Mouse (Mus musculus): Measurements from ENCODE around the gene Tmem184b. TPM values are rescaled to one million over a fixed set of nuclear protein-coding genes. Genes with fewer than 3 reads are reported as not detected.

Tmem184b gene
- polyA plus RNA-seq, 1 experiment from 2014 or later = 51.6 TPM

GRCm38 (mm10) chr15:79438816-79439215, 35.4 kb upstream of the Tmem184b start:
- Histone ChIP-seq H3K9ac (no peak overlapping the region), H3K4me1 (replicated peaks) (peaks cover 76% of the 10 kb centered on the region), H3K36me3 (peaks cover 17% of the 10 kb centered on the region), H3K4me3 (no peak overlapping the region), H3K4me2 (peak overlapping the region; percentile 95), H3K27me3 (no peaks in the 10 kb centered on the region), H3K27ac (replicated peaks) (no peak overlapping the region), H3K9me3 (no peaks in the 10 kb centered on the region)
- WGBS = 73% methylated on average over 8 of the region's 8 CpGs
- no peak for ATAC-seq (ENCODE audit: low FRiP score, low read depth)

- H3K4me3 ChIP-seq = no peak overlapping the region
Observed at GRCm38 (mm10) chr15:79438209-79438810, 34.9 kb upstream of the Tmem184b start.

GRCm38 (mm10) chr15:79437541-79438208, 34.3 kb upstream of the Tmem184b start:
- Histone ChIP-seq H3K9me3 (no peaks in the 10 kb centered on the region), H3K4me1 (replicated peaks) (peaks cover 79% of the 10 kb centered on the region), H3K9ac (no peak overlapping the region), H3K4me2 (no peak overlapping the region), H3K27ac (replicated peaks) (no peak overlapping the region), H3K36me3 (peaks cover 20% of the 10 kb centered on the region), H3K4me3 (no peak overlapping the region), H3K27me3 (no peaks in the 10 kb centered on the region)
- 89% methylated on average over 12 of the region's 12 CpGs for WGBS
- no peak for ATAC-seq (ENCODE audit: low FRiP score, low read depth)

More at GRCm38 (mm10) chr15:79438209-79438810, 34.9 kb upstream of the Tmem184b start:
- Histone ChIP-seq H3K4me2 (peak overlapping the region; percentile 95), H3K9ac (no peak overlapping the region; the same call in 1 of the 2 replicates), H3K36me3 (peaks cover 20% of the 10 kb centered on the region), H3K4me1 (replicated peaks) (peaks cover 77% of the 10 kb centered on the region), H3K27ac (replicated peaks) (no peak overlapping the region), H3K9me3 (no peaks in the 10 kb centered on the region), H3K27me3 (no peaks in the 10 kb centered on the region)
- ATAC-seq (ENCODE audit: low FRiP score, low read depth) = no peak
- WGBS = 83% methylated on average over 6 of the region's 6 CpGs

- ATAC-seq (ENCODE audit: low FRiP score, low read depth) = no peak
- H3K4me2 ChIP-seq = no peak overlapping the region
- no peak overlapping the region for H3K27ac ChIP-seq (replicated peaks)
Observed at GRCm38 (mm10) chr15:79436481-79436921, 33.1 kb upstream of the Tmem184b start.

GRCm38 (mm10) chr15:79435191-79435671, 31.9 kb upstream of the Tmem184b start:
- H3K4me1 ChIP-seq (replicated peaks) = peaks cover 70% of the 10 kb centered on the region
- peak overlapping the region; percentile 31; the same call in 1 of the 2 replicates for H3K27ac ChIP-seq (replicated peaks)
- ATAC-seq (ENCODE audit: low FRiP score, low read depth) = no peak
- H3K9me3 ChIP-seq = no peaks in the 10 kb centered on the region
- peaks cover 36% of the 10 kb centered on the region for H3K36me3 ChIP-seq
- no peak overlapping the region for H3K4me3 ChIP-seq
- 17% methylated on average over 7 of the region's 7 CpGs for WGBS
- no peak overlapping the region; the same call in 1 of the 2 replicates for H3K4me2 ChIP-seq
- no peaks in the 10 kb centered on the region for H3K27me3 ChIP-seq
- H3K9ac ChIP-seq = no peak overlapping the region

More at GRCm38 (mm10) chr15:79436481-79436921, 33.1 kb upstream of the Tmem184b start:
- no peaks in the 10 kb centered on the region for H3K9me3 ChIP-seq
- H3K9ac ChIP-seq = no peak overlapping the region
- WGBS = 49% methylated on average over 7 of the region's 7 CpGs
- no peaks in the 10 kb centered on the region for H3K27me3 ChIP-seq
- H3K36me3 ChIP-seq = peaks cover 26% of the 10 kb centered on the region
- no peak overlapping the region for H3K4me3 ChIP-seq
- peaks cover 76% of the 10 kb centered on the region for H3K4me1 ChIP-seq (replicated peaks)

- 36% methylated on average over 21 of the region's 21 CpGs for WGBS
- no peaks in the 10 kb centered on the region for H3K27me3 ChIP-seq
- H3K9ac ChIP-seq = no peak overlapping the region
- H3K4me1 ChIP-seq (replicated peaks) = peaks cover 46% of the 10 kb centered on the region
- no peak overlapping the region for H3K4me2 ChIP-seq
- H3K36me3 ChIP-seq = peaks cover 53% of the 10 kb centered on the region
- peak overlapping the region; percentile 19 for H3K27ac ChIP-seq (replicated peaks)
- no peak overlapping the region for H3K4me3 ChIP-seq
- no peaks in the 10 kb centered on the region for H3K9me3 ChIP-seq
- ATAC-seq (ENCODE audit: low FRiP score, low read depth) = no peak
Observed at GRCm38 (mm10) chr15:79432892-79433291, 29.5 kb upstream of the Tmem184b start.

GRCm38 (mm10) chr15:79432328-79432727, 29.0 kb upstream of the Tmem184b start:
- no peak overlapping the region for H3K4me3 ChIP-seq
- no peaks in the 10 kb centered on the region for H3K9me3 ChIP-seq
- peaks cover 56% of the 10 kb centered on the region for H3K36me3 ChIP-seq
- no peaks in the 10 kb centered on the region for H3K27me3 ChIP-seq
- no peak overlapping the region for H3K9ac ChIP-seq
- H3K4me2 ChIP-seq = no peak overlapping the region
- WGBS = 89% methylated on average over 11 of the region's 11 CpGs
- ATAC-seq (ENCODE audit: low FRiP score, low read depth) = no peak
- H3K27ac ChIP-seq (replicated peaks) = 0 out of 2 replicates have a peak overlapping the region, but pooled peaks have one; percentile 19
- peaks cover 41% of the 10 kb centered on the region for H3K4me1 ChIP-seq (replicated peaks)

- WGBS = 79% methylated on average over 7 of the region's 7 CpGs
Observed at GRCm38 (mm10) chr15:79431925-79432324, 28.6 kb upstream of the Tmem184b start.

GRCm38 (mm10) chr15:79430461-79431000, 27.2 kb upstream of the Tmem184b start:
- peaks cover 23% of the 10 kb centered on the region for H3K4me1 ChIP-seq (replicated peaks)
- 73% methylated on average over 10 of the region's 10 CpGs for WGBS
- no peak overlapping the region for H3K4me3 ChIP-seq
- H3K27ac ChIP-seq (replicated peaks) = no peak overlapping the region
- no peak overlapping the region for H3K4me2 ChIP-seq
- H3K9ac ChIP-seq = no peak overlapping the region
- H3K27me3 ChIP-seq = no peaks in the 10 kb centered on the region
- 0 out of 2 replicates have a peak, but pooled peaks have one; percentile 29 for ATAC-seq (ENCODE audit: low FRiP score, low read depth)
- H3K36me3 ChIP-seq = peaks cover 73% of the 10 kb centered on the region
- no peaks in the 10 kb centered on the region for H3K9me3 ChIP-seq

More at GRCm38 (mm10) chr15:79431925-79432324, 28.6 kb upstream of the Tmem184b start:
- H3K27ac ChIP-seq (replicated peaks) = 0 out of 2 replicates have a peak overlapping the region, but pooled peaks have one; percentile 19
- no peak overlapping the region for H3K9ac ChIP-seq
- no peaks in the 10 kb centered on the region for H3K27me3 ChIP-seq
- ATAC-seq (ENCODE audit: low FRiP score, low read depth) = no peak
- no peaks in the 10 kb centered on the region for H3K9me3 ChIP-seq
- no peak overlapping the region for H3K4me2 ChIP-seq
- H3K4me3 ChIP-seq = no peak overlapping the region
- H3K4me1 ChIP-seq (replicated peaks) = peaks cover 37% of the 10 kb centered on the region
- H3K36me3 ChIP-seq = peaks cover 60% of the 10 kb centered on the region

GRCm38 (mm10) chr15:79429994-79430393, 26.6 kb upstream of the Tmem184b start:
- Histone ChIP-seq H3K4me3 (no peak overlapping the region), H3K9me3 (no peaks in the 10 kb centered on the region), H3K4me1 (replicated peaks) (peaks cover 17% of the 10 kb centered on the region), H3K9ac (no peak overlapping the region), H3K27me3 (no peaks in the 10 kb centered on the region), H3K27ac (replicated peaks) (no peak overlapping the region), H3K4me2 (no peak overlapping the region), H3K36me3 (peaks cover 75% of the 10 kb centered on the region)
- 89% methylated on average over 8 of the region's 9 CpGs for WGBS
- ATAC-seq (ENCODE audit: low FRiP score, low read depth) = no peak

- ATAC-seq (ENCODE audit: low FRiP score, low read depth) = no peak
- Histone ChIP-seq H3K27me3 (no peaks in the 10 kb centered on the region), H3K9me3 (no peaks in the 10 kb centered on the region), H3K9ac (no peak overlapping the region), H3K4me1 (replicated peaks) (0 out of 2 replicates have a peak, but pooled peaks cover 13% of the 10 kb centered on the region), H3K4me2 (no peak overlapping the region), H3K4me3 (no peak overlapping the region), H3K36me3 (peaks cover 76% of the 10 kb centered on the region), H3K27ac (replicated peaks) (no peak overlapping the region)
- 78% methylated on average over 12 of the region's 12 CpGs for WGBS
Observed at GRCm38 (mm10) chr15:79429527-79429926, 26.2 kb upstream of the Tmem184b start.

GRCm38 (mm10) chr15:79428616-79429015, 25.2 kb upstream of the Tmem184b start:
- no peaks in the 10 kb centered on the region for H3K27me3 ChIP-seq
- H3K36me3 ChIP-seq = peaks cover 76% of the 10 kb centered on the region
- no peak overlapping the region for H3K9ac ChIP-seq
- ATAC-seq (ENCODE audit: low FRiP score, low read depth) = no peak
- 0 out of 2 replicates have a peak, but pooled peaks cover 10% of the 10 kb centered on the region for H3K4me1 ChIP-seq (replicated peaks)
- 78% methylated on average over 4 of the region's 4 CpGs for WGBS
- H3K4me3 ChIP-seq = no peak overlapping the region
- no peaks in the 10 kb centered on the region for H3K9me3 ChIP-seq
- no peak overlapping the region for H3K4me2 ChIP-seq
- no peak overlapping the region for H3K27ac ChIP-seq (replicated peaks)

Measured in hindbrain, embryonic 15.5 days (tissue).